Mouse (Mus musculus): Measurements from ENCODE around the gene Patz1.
A peak's percentile ranks its signal among the peaks of the same experiment; 100 is the strongest.

Gene Patz1

DNA sequence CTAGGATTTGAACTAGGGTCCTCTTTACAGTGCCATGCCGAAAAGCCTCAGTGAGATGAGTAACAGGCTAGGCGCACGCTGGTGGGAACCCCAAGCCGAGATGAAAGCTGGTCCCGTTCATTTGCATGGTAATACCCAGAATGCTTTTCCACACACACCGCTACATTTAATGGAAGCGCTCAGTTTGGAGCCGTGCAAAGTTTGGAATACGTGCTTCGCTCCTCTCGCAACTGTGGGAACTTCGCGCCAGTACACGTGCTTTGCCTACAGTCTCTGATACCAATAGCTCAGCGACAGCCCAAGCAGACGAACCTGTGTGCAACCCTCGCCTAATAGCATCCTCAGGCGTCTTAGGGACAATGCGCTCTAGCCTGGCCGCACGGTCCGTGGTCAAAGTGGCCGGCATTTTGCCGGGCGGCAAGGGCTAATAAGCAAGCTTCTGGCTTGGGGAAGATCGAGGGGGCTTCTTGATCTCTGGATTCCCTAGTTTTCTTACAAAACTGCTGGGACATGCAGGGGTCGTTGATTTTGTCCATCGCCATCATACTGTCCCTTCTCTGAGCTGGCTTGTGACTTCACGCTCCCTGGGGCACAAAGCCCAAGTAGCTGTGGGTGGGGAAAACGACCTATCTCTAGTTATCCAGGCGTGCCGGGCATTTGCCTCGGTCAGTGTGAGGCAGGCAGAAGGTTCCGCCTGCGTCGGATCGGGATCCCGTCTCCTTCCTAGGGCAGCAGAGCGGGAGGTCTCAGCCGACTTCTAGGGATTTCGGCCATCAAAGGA lies at the start of gene Patz1:
TSS of gene Patz1 (plus strand) at position 354 of the 781 bp plus-strand sequence.
- peak; percentile 81 for DNase-seq

DNA sequence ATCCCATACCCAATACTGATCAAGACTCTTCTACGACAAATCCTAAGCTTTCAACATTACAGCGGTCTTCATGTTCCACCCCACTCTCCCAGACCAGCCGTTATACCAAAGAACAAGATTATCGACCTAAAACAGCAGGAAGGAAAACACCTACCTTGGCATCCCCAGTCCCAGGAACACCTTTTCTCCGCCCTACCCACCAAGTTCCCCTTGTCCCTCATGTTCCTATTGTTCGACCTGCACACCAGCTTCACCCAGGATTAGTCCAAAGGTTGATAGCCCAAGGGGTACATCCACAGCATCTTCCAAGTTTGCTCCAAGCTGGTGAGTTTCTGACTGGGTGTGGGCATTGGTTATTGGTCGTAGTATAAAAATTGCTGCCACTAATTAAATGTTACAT lies 46.3 kb upstream of the Patz1 start:
- no peak for DNase-seq

DNA sequence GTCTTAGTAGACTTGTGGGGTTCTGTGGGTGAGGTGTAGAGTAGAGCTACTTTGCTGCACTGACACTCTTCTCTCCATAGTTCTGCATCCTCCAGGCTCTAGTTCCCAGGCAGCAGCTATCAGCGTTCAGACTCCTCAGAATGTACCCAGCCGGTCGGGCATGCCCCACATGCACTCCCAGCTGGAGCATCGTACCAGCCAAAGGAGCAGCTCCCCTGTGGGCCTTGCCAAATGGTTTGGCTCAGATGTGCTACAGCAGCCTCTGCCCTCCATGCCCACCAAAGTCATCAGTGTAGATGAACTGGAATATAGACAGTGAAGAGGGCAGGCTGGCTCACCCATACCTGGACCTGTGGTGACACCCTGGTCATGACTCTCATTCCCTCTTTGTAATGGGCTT lies 44.9 kb upstream of the Patz1 start:
- peak; percentile 39 for DNase-seq

DNA sequence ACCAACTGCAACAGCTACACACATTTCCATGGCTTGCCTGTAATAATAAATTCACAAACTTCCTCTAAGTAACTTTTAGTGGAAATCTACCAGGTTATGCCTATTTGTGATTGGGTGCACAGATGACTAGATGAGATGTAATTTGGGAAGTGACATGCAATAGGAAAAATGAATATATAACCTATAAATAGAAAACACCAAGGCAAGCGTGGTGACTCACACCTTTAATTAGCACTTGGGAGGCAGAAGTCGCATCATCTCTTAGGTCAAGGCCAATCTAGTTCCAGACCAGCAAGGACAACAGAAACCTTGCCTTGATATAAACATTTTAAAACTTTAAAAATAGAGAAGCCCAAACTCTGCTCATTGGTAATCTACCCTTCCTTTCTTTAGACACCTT lies 41.3 kb upstream of the Patz1 start:
- no peak for DNase-seq

DNA sequence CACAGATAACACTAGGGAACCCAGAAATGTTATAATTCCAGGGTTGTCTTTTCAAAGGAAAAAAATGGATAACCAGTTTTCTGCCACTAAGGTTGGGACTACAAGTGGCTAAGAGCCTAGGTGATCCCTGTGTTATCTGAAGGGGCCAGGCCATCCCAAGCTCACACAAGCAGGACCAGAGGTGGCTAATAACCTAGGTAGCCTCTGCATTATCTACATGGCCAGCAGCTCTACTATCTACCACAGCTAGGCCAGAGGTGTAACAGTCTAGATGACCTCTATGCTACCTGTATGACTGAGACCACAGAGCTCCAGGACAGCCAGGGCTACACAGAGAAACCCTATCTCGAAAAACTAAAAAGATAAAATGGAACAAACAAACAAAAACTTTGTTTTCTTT lies 29.1 kb upstream of the Patz1 start:
- no peak for DNase-seq

DNA sequence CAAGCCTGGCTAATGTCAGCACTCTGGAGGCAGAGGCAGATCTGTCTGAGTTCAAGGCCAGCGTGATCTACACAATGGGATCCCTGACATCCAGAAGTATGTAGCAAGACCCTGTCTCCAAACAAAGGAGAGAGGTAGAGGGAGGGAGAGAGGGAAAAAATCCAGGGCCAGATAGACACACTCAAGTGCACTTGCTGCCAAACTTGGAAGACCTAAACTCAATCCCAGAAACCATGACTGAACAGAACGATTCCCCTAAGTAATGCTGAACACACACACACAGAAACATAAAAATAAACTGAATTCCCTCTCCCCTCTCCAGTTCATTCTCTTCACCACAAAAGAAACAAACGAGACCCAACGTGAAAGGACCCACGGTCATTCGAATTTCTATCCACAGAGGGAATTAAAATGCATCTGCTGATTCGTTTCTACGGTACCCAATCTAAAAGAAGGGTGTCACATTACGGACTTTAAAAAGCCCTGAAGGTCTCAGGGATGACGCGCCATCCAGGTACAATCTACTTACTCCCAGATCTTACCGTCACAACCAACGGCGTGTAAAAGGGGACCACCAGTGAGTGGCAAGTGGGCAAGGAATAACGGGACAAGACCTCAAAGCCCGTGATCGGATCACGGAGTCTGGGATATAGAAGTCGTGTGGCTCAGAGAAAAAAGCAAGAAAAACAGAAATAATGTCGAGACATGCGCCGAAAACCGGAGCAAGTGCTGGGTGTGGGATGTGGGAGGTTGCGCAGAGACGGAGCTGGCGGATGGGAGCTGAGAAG lies 23.2 kb upstream of the Patz1 start:
- DNase-seq, result no peak

DNA sequence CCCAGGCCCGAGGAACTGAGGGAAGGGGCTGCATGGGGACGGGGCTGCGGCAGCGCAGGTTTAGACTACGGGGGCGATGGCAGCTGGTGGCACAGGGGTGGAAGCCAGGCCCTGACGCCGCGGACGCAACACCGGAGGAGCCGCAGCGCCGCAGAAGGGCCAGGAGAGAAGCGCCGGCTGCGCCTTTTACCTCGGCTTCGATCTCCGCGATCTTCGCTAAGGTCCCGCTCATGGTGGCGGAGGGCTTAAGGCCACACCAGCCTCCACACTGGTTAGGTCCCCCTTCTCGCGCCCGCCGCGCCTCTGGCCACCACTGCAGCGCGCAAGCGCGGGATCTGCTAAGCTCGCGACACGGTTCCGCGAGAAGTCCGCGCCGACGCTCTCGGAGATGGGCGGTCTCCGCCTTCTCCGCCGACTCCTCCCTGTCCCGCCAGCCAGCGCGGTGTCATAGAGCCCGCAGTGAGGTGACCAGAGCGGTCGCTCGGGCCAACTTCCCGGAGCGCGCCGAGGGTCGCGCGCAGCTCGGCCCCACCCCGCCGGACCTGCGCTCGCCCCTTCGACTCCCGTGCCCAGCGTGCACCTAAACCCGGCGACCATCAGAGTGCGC lies 22.5 kb upstream of the Patz1 start, which contains the start of gene Drg1:
TSS of gene Drg1 (minus strand) at position 337 of the 607 bp plus-strand sequence.
- peak; percentile 94 for DNase-seq

DNA sequence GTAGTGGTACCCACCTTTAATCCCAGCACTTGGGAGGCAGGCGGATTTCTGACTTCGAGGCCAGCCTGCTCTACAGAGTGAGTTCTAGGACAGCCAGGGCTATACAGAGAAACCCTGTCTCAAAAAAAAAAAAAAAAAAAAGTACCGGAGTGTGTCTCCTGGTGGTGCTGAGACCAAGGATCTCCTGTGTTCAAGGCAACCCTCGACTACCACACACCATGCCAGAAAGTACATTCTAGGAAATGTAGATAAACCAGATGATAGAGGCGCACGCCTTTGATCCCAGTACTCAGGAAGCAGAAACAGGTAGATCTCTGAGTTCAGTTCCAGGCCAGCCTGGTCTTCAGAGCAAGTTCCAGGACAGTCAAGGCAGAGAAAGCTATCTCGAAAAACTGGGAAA lies 21.5 kb upstream of the Patz1 start:
- DNase-seq, result no peak

DNA sequence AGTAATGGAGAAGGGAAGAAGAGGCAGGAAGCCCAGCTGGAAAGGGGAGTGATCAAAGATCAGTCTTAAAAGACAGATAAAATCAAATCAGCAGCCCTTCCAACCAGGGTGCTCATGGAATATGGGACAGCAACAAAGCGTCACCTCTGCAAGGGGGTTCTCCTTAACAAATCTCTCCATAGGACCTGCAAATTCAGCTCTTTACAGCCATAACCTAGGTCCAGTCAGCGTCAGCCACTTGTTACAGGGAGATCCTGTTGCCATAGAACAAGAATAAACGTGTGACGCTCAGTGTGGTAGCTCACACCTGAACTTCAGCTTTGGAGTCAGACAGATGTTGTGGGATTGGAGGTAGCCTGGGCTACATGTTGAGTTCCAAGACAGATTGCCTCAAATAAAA lies 19.4 kb upstream of the Patz1 start:
- DNase-seq, result no peak

DNA sequence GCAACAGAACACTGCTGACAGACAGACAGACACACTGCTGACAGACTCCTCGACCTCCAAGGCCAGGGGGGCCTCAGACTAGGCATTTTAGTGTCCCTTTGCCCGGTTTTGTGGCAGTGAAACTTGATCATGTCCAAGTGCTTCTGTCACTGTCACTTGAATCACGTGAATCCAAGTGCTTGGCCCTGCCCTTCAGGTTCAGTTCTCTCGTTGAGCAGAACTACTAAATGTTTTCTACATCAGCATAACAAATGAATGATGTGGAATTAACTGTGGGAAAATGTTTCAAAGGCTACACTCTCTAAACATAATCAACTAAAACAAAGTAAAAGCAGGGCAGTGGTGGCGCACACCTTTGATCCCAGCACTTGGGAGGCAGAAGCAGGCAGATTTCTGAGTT lies 10.3 kb upstream of the Patz1 start:
- DNase-seq, result no peak

DNA sequence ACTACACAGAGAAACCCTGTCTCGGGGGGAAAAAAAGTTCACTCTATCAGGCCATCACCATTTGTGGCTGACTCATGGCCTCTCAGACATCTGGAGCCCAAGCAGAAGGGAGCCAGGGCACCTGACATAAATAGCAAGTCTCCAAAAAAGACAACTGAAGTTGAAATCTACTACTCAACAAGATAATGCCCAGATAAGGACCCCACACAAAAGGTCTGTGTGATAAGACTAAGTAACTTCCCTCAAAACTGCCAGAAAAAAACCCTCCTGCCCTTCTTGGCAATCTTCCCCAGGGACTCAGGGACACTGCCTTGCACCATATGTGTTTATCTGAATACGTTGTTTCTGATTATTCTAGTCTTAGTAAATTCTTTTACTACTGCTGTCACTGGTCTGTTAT lies 8.9 kb upstream of the Patz1 start:
- no peak for DNase-seq

DNA sequence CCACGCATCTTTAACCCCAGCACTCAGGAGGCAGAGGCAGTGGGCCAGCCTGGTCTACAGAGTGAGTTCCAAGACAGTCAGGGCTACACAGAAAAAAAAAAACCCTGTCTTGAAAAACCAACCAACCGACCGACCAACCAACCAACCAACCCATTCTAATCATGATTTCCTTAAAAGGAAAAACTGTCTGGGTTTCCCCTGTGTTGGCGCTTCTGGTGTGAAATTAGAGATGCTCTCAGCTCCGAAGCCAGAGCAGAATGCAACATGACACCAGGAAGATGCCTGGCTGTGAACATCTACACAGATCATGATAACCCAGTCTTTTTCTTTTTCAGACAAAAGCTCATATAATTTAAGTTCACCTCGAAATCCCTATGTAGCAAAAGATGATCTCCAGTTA lies 5.8 kb upstream of the Patz1 start:
- DNase-seq, result no peak

DNA sequence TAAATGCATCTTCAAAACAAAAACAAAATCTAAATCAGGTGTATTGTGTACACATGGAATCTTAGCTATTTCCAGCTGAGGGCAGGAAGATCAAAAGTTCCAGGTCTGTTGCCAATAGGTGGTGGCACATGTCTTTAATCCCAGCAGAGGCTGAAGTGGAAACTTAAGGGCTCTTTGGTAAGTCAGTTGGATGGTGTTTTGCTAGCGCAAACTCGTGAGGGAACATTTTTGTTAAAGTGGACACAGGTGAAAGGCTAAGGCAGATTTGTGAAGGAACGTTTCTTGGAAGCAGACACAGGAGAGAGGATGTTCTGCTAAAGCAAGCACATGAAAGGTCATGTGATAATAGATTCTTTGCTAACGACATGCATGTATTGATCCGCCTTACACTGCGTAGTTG lies 5.0 kb upstream of the Patz1 start:
- no peak for DNase-seq

DNA sequence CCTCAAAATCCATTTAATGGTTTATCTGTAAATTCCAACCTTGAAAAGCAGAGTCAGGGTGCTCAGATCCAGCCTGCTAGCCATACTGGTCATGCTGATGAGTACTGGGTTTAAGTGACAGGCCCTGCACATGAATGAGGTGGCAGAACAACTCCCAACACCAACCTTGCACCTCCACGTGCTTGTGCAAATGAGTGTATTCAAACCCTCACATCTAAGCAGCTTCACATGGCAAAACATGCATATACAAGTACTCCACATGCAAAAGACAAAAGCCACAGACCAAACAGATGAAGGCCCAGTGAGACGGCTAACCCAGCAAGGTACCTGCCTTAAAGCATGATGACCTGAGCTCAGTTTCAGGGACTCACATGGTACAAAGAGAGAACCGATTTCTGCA lies 2.7 kb upstream of the Patz1 start:
- no peak for DNase-seq

DNA sequence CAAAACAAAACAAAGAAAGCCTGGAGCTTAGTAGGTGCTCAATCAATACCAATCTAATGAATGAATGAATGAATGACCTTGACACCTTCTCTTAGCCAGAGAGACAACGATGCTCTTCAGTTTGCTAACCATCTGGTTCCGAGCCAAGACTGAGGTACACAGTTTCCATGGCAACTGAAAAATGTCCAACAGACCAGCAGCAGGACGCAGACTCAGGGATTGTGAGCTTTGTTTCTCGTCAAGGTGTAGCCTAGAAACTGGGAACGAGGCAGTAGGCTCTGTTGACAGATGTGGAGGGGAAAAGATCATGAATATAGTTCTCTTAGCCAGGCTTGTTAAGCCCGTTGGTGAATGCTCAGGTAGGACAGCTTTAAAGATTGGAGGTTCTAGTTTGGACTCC lies 1.5 kb upstream of the Patz1 start:
- DNase-seq, result peak; percentile 80

DNA sequence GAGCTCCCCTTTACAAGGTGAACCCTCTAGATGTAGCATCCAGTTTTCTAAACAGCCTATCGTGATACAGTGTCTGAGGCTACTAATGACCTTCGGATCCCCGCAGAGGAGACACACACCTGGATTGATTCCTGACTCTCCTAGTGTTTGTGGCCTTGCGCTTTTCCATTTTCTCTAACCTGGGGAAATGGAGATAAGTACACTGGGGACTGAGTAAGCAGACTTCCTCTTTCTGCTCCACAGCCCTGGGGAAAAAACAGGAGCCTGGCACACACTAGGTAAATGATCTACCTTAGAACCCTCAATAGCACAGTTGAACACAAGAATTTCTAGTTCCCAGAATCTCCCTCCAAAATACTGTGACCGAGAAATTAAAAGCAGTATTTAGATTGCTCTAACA lies 753 bp upstream of the Patz1 start:
- DNase-seq, result no peak

DNA sequence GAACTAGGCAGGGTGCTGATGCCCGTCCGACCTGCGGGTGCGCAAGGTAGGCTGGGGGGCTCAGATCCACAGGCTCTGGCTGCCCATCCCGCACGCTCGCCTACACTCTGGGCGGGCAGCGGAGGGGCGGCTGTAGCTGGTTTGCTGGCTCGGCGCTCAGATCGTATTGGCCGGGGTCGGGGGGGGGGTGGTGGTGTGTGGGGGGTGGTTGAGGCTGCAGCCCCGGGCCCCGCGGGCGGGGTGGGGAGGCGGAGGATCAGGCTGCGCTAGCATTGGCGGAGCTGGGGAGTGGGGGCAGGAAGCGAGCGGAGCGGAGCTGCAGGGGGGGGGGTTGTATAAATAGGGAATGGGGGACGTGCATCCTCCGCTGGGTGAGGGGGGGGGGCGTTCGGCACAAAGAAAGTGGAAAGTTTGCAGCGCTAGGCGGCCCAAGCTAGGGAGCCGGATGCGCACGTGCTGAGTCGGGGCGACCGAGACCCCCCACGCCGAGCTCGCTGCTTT lies 678 bp downstream of the Patz1 start:
- DNase-seq, result peak; percentile 82

DNA sequence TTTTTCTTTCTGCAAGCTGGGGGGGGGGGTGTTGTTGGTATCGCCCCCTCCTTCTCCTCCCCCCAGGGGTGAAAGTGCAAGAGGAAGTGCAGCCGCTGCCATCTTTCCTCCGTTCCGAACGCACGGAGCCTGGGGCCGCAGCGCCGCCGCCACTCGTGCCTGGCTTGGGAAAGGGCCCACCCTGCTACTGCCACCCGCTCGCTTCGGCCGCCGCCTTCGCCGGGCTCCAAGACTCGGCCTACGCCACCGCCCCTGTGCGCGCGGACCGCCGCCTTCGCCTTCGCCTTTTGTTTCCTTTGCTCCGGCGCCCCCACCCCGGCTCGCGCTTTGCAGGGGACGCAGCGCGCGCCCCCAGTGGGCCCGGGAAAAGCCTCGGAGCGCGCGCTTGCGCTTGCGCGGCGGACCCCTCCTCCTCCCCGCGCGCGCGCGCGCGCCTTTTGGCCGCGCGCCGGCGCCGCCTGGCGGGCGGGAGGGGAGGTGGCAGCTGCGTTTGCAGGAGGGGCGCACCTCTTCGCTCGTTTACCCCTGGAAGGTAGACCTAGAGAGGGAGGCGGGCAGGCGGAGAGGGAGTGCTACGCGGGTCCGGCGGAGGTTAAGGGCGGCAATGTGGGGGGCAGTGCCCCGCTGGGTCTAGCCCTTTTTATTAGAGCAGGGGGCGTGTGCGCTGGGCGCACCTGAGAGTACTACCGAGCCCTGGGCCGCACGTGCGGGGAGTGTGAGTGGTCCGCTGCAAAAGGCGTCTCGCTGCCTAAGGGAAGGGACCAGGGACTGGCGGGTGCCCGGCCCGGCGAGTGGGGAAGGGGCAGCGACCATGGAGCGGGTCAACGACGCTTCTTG lies 1.3 kb downstream of the Patz1 start:
- peak; percentile 90 for DNase-seq

DNA sequence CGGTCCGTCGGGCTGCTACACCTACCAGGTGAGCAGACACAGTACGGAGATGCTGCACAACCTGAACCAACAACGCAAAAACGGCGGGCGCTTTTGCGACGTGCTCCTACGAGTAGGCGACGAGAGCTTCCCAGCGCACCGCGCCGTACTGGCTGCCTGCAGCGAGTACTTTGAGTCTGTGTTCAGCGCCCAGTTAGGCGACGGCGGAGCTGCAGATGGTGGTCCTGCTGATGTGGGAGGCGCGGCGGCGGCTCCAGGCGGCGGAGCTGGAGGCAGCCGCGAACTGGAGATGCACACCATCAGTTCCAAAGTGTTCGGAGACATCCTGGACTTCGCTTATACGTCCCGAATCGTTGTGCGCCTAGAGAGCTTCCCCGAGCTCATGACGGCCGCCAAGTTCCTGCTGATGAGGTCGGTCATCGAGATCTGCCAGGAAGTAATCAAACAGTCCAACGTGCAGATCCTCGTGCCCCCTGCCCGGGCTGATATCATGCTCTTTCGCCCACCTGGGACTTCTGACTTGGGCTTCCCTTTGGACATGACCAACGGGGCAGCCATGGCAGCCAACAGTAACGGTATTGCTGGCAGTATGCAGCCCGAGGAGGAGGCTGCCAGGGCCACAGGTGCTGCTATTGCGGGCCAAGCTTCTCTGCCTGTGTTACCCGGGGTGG lies 2.1 kb downstream of the Patz1 start:
- peak; percentile 81 for DNase-seq

DNA sequence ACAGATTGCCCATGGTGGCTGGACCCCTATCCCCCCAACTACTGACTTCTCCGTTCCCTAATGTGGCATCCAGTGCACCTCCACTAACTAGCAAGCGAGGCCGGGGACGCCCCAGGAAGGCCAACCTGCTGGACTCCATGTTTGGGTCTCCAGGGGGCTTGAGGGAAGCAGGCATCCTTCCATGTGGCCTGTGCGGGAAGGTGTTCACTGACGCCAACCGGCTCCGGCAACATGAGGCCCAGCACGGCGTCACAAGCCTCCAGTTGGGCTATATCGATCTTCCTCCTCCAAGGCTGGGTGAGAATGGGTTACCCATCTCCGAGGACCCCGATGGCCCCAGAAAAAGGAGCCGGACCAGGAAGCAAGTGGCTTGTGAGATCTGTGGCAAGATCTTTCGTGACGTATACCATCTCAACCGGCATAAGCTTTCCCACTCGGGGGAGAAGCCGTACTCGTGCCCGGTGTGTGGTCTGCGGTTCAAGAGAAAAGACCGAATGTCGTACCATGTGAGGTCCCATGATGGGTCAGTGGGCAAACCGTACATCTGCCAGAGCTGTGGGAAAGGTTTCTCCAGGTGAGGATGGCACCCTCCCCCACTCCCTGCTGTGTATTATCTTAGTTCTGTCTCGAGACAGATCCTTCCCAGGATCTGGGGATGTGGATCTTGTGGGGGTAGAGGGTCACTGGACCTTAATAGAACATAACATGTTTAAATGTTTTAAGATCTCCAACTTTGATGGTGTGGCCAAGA lies 2.8 kb downstream of the Patz1 start:
- peak; percentile 60 for DNase-seq

DNA sequence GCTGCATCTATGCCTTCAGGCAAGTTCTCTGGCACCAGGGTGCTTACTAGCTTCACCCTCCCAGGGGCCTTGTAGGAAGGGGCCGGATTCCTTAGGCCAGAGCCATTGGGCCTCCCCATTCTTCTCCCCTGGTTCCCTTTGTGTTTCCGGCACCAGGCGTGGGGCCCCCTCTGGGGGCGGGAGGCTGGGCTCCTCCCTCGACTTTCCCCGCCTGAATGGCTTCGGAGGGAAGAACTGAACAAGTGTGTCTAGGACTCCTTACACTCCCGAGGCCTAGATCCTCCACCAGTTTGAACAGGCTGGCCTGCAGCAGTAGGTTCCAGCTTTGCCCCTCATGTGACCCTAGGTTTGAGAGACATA lies 3.4 kb downstream of the Patz1 start:
- peak; percentile 61 for DNase-seq
